Comparison of ENCODE assay signal across 7 mouse cellular contexts in genomic region chr11:117319543-117320335, GRCm38 (mm10).
DNase-seq lines count a peak whose midpoint lies in the region; ATAC-seq and TF ChIP-seq lines count a peak whose summit lies in the region.

No protein-coding gene starts in this region.

- no peak for TF ChIP-seq EP300 in liver, postnatal 0 days (IDR thresholded peaks at IDR 0.05; ENCODE audit: low read depth)

- no peaks in the 10 kb centered on the region for H3K36me3 ChIP-seq in embryonic facial prominence, embryonic 12.5 days
- H3K36me3 ChIP-seq in liver, postnatal 0 days (replicated peaks; ENCODE audit: insufficient read depth, low read length), result no peaks in the 10 kb centered on the region; the same call in 1 of the 2 replicates
- no peaks in the 10 kb centered on the region for H3K36me3 ChIP-seq in neural tube, embryonic 12.5 days

- no peaks in the 10 kb centered on the region for H3K9me3 ChIP-seq in embryonic facial prominence, embryonic 12.5 days
- no peaks in the 10 kb centered on the region for H3K9me3 ChIP-seq in liver, postnatal 0 days (ENCODE audit: low read length)
- no peaks in the 10 kb centered on the region for H3K9me3 ChIP-seq in neural tube, embryonic 12.5 days

- peaks cover 91% of the 10 kb centered on the region for H3K4me1 ChIP-seq in embryonic facial prominence, embryonic 12.5 days
- H3K4me1 ChIP-seq in liver, postnatal 0 days (ENCODE audit: insufficient read depth), result peaks cover 86% of the 10 kb centered on the region
- peaks cover 63% of the 10 kb centered on the region for H3K4me1 ChIP-seq in neural tube, embryonic 12.5 days

- H3K4me2 ChIP-seq in embryonic facial prominence, embryonic 12.5 days (replicated peaks), result peak overlapping the region; percentile 31
- H3K4me2 ChIP-seq in liver, postnatal 0 days (ENCODE audit: low read depth, low read length), result peak overlapping the region; percentile 48
- peak overlapping the region; percentile 24 for H3K4me2 ChIP-seq in neural tube, embryonic 12.5 days (replicated peaks)

- H3K9ac ChIP-seq in embryonic facial prominence, embryonic 12.5 days, result no peak overlapping the region
- peak overlapping the region; percentile 18; the same call in 1 of the 2 replicates for H3K9ac ChIP-seq in liver, postnatal 0 days (replicated peaks)
- H3K9ac ChIP-seq in neural tube, embryonic 12.5 days, result no peak overlapping the region

- DNase-seq in MEL-GATA-1-ER (ENCODE audit: extremely low read depth, low read depth), result peak; percentile 80
- peak; percentile 68 for DNase-seq in heart, postnatal 4 days
- peak; percentile 66 for DNase-seq in liver, postnatal 0 days
- DNase-seq in c-Kit-positive CD71-positive TER-119-positive erythroid progenitor cells, embryonic 14.5 days (ENCODE audit: low spot score), result no peak
- no peak for DNase-seq in left cerebral cortex, adult 18-20 months (ENCODE audit: low spot score in 2 of 2)

- 14% methylated on average over 15 of the region's 15 CpGs for WGBS in embryonic facial prominence, embryonic 12.5 days
- WGBS in liver, postnatal 0 days (ENCODE audit: insufficient replicate concordance), result 25% methylated on average over 14 of the region's 15 CpGs
- WGBS in neural tube, embryonic 12.5 days, result 30% methylated on average over 15 of the region's 15 CpGs

- no peak overlapping the region for H3K4me3 ChIP-seq in embryonic facial prominence, embryonic 12.5 days
- no peak overlapping the region for H3K4me3 ChIP-seq in liver, postnatal 0 days (ENCODE audit: low read depth, low read length)
- no peak overlapping the region for H3K4me3 ChIP-seq in neural tube, embryonic 12.5 days

- H3K27ac ChIP-seq in embryonic facial prominence, embryonic 12.5 days, result peak overlapping the region; percentile 89
- H3K27ac ChIP-seq in liver, postnatal 0 days (ENCODE audit: low read depth), result peak overlapping the region; percentile 92
- H3K27ac ChIP-seq in neural tube, embryonic 12.5 days, result peak overlapping the region; percentile 23; the same call in 1 of the 2 replicates

- peak; percentile 76 for ATAC-seq in embryonic facial prominence, embryonic 12.5 days (ENCODE audit: insufficient number of reproducible peaks, insufficient read depth, low FRiP score, low TSS enrichment)
- ATAC-seq in liver, postnatal 0 days, result peak; percentile 45
- ATAC-seq in neural tube, embryonic 12.5 days (ENCODE audit: low FRiP score, low read depth), result no peak; the same call in 1 of the 2 replicates

- no peak for TF ChIP-seq CTCF in liver, postnatal 0 days (IDR thresholded peaks at IDR 0.05; ENCODE audit: low read depth)

- H3K27me3 ChIP-seq in embryonic facial prominence, embryonic 12.5 days, result no peaks in the 10 kb centered on the region
- no peaks in the 10 kb centered on the region for H3K27me3 ChIP-seq in liver, postnatal 0 days (ENCODE audit: insufficient read depth, low read length)
- H3K27me3 ChIP-seq in neural tube, embryonic 12.5 days (replicated peaks), result no peaks in the 10 kb centered on the region

Comparison
In these comparisons a context has a peak if more than half of its experiments do, and no peak if none do; other contexts are left out.
1. DNase-seq: peak in MEL-GATA-1-ER (single experiment), heart, postnatal 4 days (single experiment) and liver, postnatal 0 days (single experiment); none in c-Kit-positive CD71-positive TER-119-positive erythroid progenitor cells, embryonic 14.5 days (single experiment) and left cerebral cortex, adult 18-20 months (0 of 2).
2. H3K27ac ChIP-seq: peak in every context shown above with its lines; median percentile 92 in liver, postnatal 0 days; 89 in embryonic facial prominence, embryonic 12.5 days; 23 in neural tube, embryonic 12.5 days.
3. Peak in every context shown above with its lines, with median percentiles within 50 percentile points of each other: H3K4me2 ChIP-seq.